Mouse (Mus musculus) CH12.LX (cell line): ENCODE data around the gene Otogl.

Experiments used
- CTCF ChIP-seq, 2 experiments: IDR thresholded peaks in 1 of 2; conservative IDR thresholded peaks in 1 of 2; 2 replicates each; pipeline ENCODE4 v1.5.1; 2011 to 2012; ENCODE audit warnings: low read depth in 2 of 2, low read length in 2 of 2, improper control_type of control experiment in 1 of 2, inconsistent platforms in 1 of 2, mild to moderate bottlenecking in 1 of 2, moderate library complexity in 1 of 2
- EP300 ChIP-seq: IDR thresholded peaks from 2 replicates; pipeline ENCODE4 v1.6.1; 2011; ENCODE audit warnings: low read length, improper control_type of control experiment
- ETS1 ChIP-seq: conservative IDR thresholded peaks from 2 replicates; pipeline ENCODE4 v1.6.1; 2012; ENCODE audit warnings: low read depth, mild to moderate bottlenecking, inconsistent platforms, low read length, improper control_type of control experiment, moderate library complexity
- MAX ChIP-seq: IDR thresholded peaks from 2 replicates; pipeline ENCODE4 v1.6.1; 2011; ENCODE audit warnings: low read length, improper control_type of control experiment
- POLR2A ChIP-seq: IDR thresholded peaks from 2 replicates; pipeline ENCODE4 v1.6.1; 2011; ENCODE audit warnings: low read depth, mild to moderate bottlenecking, improper control_type of control experiment, low read length
- ZNF384 ChIP-seq: IDR thresholded peaks from 2 replicates; pipeline ENCODE4 v1.6.1; 2012; ENCODE audit warnings: low read depth, low read length, improper control_type of control experiment, inconsistent platforms

- no peak for TF ChIP-seq CTCF (conservative IDR thresholded peaks at IDR 0.05 in 1 of 2, IDR thresholded peaks at IDR 0.05 in 1 of 2; ENCODE audit: low read depth in 2 of 2, low read length in 2 of 2)
- TF ChIP-seq MAX, result no peak
- TF ChIP-seq ETS1, result no peak
- no peak for TF ChIP-seq ZNF384
- no peak for TF ChIP-seq EP300
- TF ChIP-seq POLR2A, result no peak
These were observed 39.4 kb downstream of the Otogl start for GRCm38 (mm10) chr10:107872542-107872941.
